Mouse (Mus musculus) ZHBTc4 (cell line): ENCODE measurements at regions not wholly inside any gene's neighbourhood (a gene's known extent, or its start where the extent isn't known, plus 50 kb on each side); places are given as distances from the start of the nearest gene placed in this dataset.

ENCODE experiments used
- DNase-seq: peaks from one replicate; pipeline ENCODE4 v3.0.0-alpha.2; 2011; ENCODE audit warnings: low read depth, low spot score

GRCm38 (mm10) chr12:50734135-50734534 is 85.2 kb upstream of the Prkd1 start:
- DNase-seq: no peak

DNA sequence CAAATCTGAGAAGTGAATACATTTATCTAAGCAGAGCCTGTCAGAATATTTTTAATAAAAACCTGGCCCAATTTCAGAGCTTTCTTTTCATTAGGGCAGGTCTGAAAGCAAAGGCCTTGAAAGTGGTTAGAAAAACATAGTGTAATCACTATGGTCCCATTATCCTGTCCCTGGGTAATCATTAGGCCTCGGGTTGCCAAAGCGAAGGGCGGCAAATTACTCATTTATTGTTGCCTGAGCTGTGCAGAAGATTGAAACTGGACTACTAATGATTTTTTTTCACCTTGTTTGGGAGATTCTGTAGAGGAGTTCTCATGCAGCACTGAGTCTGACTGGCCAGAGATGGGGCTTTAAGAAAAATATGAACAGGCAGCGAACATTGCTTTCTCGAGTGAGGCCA is 63.7 kb upstream of the Prkd1 start:
- no peak for DNase-seq

- DNase-seq: no peak
Measured at GRCm38 (mm10) chr12:50709000-50709788, 60.3 kb upstream of the Prkd1 start.

DNA sequence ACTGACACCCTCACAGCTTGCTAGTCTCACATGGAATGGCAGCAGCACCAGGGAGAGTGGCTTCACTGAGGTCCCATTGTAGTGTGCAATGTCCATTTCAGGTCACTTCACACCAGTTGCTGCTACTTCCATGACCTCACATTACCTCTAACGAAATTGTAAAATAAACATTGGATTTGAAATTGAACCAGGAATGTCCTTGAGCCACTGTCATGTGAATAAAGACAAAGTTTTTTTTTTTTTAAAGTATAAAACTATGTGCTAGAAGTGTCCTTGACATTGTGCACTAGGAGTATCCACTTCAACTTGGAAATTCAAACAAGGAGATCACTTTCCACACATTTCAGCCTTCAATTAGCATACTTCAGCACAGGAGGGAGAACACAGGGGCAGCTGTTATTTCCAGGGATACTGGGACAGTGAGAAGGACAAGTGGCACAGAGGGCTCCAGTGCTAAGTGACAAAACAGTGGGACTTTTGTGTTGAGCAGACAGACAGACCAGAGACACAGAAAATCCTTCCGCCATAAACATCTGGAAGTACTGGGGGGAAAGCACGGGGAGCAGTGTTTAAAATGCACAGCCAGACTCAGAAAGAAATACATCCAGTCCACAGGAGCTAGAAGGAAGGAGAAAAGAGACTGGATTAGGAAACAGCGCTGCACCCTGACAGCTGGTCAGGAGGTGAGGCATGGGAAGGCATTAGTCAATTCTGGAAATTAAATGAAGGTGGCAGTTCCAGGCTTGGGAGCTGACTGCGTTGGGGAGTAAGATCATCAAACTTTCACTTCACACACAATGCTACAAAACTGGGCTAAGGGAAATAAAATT is 49.9 kb upstream of the Prkd1 start:
- DNase-seq: no peak
